ENCODE assay signal across 7 mouse cellular contexts in genomic region chr13:69531431-69531830, GRCm38 (mm10). TPM values are rescaled to one million over a fixed set of nuclear protein-coding genes. Genes with fewer than 3 reads are reported as not detected.
A peak's percentile ranks its signal among the peaks of the same experiment; 100 is the strongest.
DNase-seq lines count a peak whose midpoint lies in the region; ATAC-seq and TF ChIP-seq lines count a peak whose summit lies in the region.

No protein-coding gene starts in this region.

- no peak for ATAC-seq in forebrain, embryonic 12.5 days (ENCODE audit: low FRiP score)
- no peak for ATAC-seq in limb, embryonic 12.5 days (ENCODE audit: insufficient number of reproducible peaks, insufficient read depth, low FRiP score, low TSS enrichment, low read depth)

- peak overlapping the region; percentile 75 for H3K4me3 ChIP-seq in layer of hippocampus, adult 2 months
- peak overlapping the region; percentile 96 for H3K4me3 ChIP-seq in forebrain, embryonic 12.5 days (replicated peaks)
- peak overlapping the region; percentile 95 for H3K4me3 ChIP-seq in limb, embryonic 12.5 days (replicated peaks)
- H3K4me3 ChIP-seq in olfactory bulb, adult 2 months (ENCODE audit: insufficient read depth, low read depth, low read length): peak overlapping the region; percentile 31

- no peak for TF ChIP-seq CTCF in layer of hippocampus, adult 2 months (conservative IDR thresholded peaks at IDR 0.05)
- TF ChIP-seq CTCF in olfactory bulb, adult 2 months (IDR thresholded peaks at IDR 0.05; ENCODE audit: insufficient read depth, low read depth, low read length): no peak

- H3K36me3 ChIP-seq in forebrain, embryonic 12.5 days (replicated peaks): peaks cover 16% of the 10 kb centered on the region
- peaks cover 31% of the 10 kb centered on the region for H3K36me3 ChIP-seq in limb, embryonic 12.5 days

- peak in 1 of 2 experiments; percentile 1 for DNase-seq in layer of hippocampus, adult 2 months (ENCODE audit: low spot score in 2 of 2)
- no peak for DNase-seq in layer of hippocampus, adult 11-12 months (ENCODE audit: low spot score)
- no peak for DNase-seq in adrenal gland, adult 18-20 months (ENCODE audit: low spot score in 2 of 2)
- no peak for DNase-seq in gastrocnemius, postnatal 14 days

- peak overlapping the region; percentile 93; the same call in 1 of the 2 replicates for H3K27ac ChIP-seq in layer of hippocampus, adult 2 months
- H3K27ac ChIP-seq in forebrain, embryonic 12.5 days: no peak overlapping the region
- no peak overlapping the region for H3K27ac ChIP-seq in limb, embryonic 12.5 days
- no peak overlapping the region for H3K27ac ChIP-seq in olfactory bulb, adult 2 months (ENCODE audit: insufficient read depth, low read depth, low read length)

- H3K4me2 ChIP-seq in forebrain, embryonic 12.5 days: peak overlapping the region; percentile 87
- peak overlapping the region; percentile 96 for H3K4me2 ChIP-seq in limb, embryonic 12.5 days

- H3K9me3 ChIP-seq in forebrain, embryonic 12.5 days: no peaks in the 10 kb centered on the region
- H3K9me3 ChIP-seq in limb, embryonic 12.5 days: no peaks in the 10 kb centered on the region

- TF ChIP-seq POLR2A in olfactory bulb, adult 2 months (IDR thresholded peaks at IDR 0.05; ENCODE audit: insufficient read depth, low read depth, low read length): no peak

- intact Hi-C loops in gastrocnemius, postnatal 14 days (cut with DNase I; ENCODE audit: low total_unique reads): no loop called here

- peaks cover 71% of the 10 kb centered on the region for H3K4me1 ChIP-seq in forebrain, embryonic 12.5 days
- H3K4me1 ChIP-seq in limb, embryonic 12.5 days (replicated peaks): peaks cover 53% of the 10 kb centered on the region
- H3K4me1 ChIP-seq in olfactory bulb, adult 2 months (ENCODE audit: control insufficient read depth, insufficient read depth, low read length): peaks cover 41% of the 10 kb centered on the region

- H3K9ac ChIP-seq in forebrain, embryonic 12.5 days: peak overlapping the region; percentile 95; the same call in 1 of the 2 replicates
- peak overlapping the region; percentile 87 for H3K9ac ChIP-seq in limb, embryonic 12.5 days (replicated peaks)

- WGBS in forebrain, embryonic 12.5 days: 55% methylated on average over 6 of the region's 6 CpGs
- WGBS in limb, embryonic 12.5 days: 53% methylated on average over 6 of the region's 6 CpGs
- WGBS in olfactory bulb, adult 2 months: 27% methylated on average over 6 of the region's 6 CpGs

- H3K27me3 ChIP-seq in forebrain, embryonic 12.5 days: no peaks in the 10 kb centered on the region
- H3K27me3 ChIP-seq in limb, embryonic 12.5 days: no peaks in the 10 kb centered on the region

RNA-seq across cellular contexts. Expression of gene Nsun2, which starts 2.1 kb away (rescaled TPM):
- 10 to 100 TPM; 99.2 to 99.8 TPM for total RNA-seq in layer of hippocampus, adult 2 months (2021)
- 107 and 110 TPM in 2 replicates for polyA plus RNA-seq in forebrain, embryonic 12.5 days (2016; fragmentation: Nextera tagmentation; extraction: Ambion mirVana)
- 130 and 131 TPM in 2 replicates for polyA plus RNA-seq in limb, embryonic 12.5 days (2016; fragmentation: Nextera tagmentation; extraction: Ambion mirVana)
- not detected in 2 replicates for polyA plus RNA-seq in olfactory bulb, adult 2 months (2012; ENCODE audit: insufficient read depth, insufficient read length, low replicate concordance, missing spikeins)
- 10 to 100 TPM; 77.3 to 85.7 TPM for total RNA-seq in adrenal gland, adult 18-20 months (2021)
- total RNA-seq in gastrocnemius, postnatal 14 days (2021): 10 to 100 TPM; 39.5 to 44.5 TPM

RNA-seq across cellular contexts. Expression of gene Tent4a, which starts 3.0 kb away (rescaled TPM):
- 10 to 100 TPM; 44.0 to 46.4 TPM for total RNA-seq in layer of hippocampus, adult 2 months (2021)
- 7.1 and 7.4 TPM in 2 replicates for polyA plus RNA-seq in forebrain, embryonic 12.5 days (2016; fragmentation: Nextera tagmentation; extraction: Ambion mirVana)
- 6.3 and 7.3 TPM in 2 replicates for polyA plus RNA-seq in limb, embryonic 12.5 days (2016; fragmentation: Nextera tagmentation; extraction: Ambion mirVana)
- not detected in 2 replicates for polyA plus RNA-seq in olfactory bulb, adult 2 months (2012; ENCODE audit: insufficient read depth, insufficient read length, low replicate concordance, missing spikeins)
- 10 to 100 TPM; 17.5 to 20.9 TPM for total RNA-seq in adrenal gland, adult 18-20 months (2021)
- total RNA-seq in gastrocnemius, postnatal 14 days (2021): 1 to 10 TPM; 6.8 to 9.4 TPM

Comparison
In these comparisons a context has a peak if more than half of its experiments do, and no peak if none do; other contexts are left out.
1. H3K4me3 ChIP-seq: peak in every context shown above with its lines; median percentile 96 in forebrain, embryonic 12.5 days; 95 in limb, embryonic 12.5 days; 75 in layer of hippocampus, adult 2 months; 31 in olfactory bulb, adult 2 months.